Mouse (Mus musculus): ENCODE results near the gene Pla2g2d. TPM values are rescaled to one million over a fixed set of nuclear protein-coding genes. Genes with fewer than 3 reads are reported as not detected.

Gene Pla2g2d
- 0.18 TPM in 1 of 2 replicates, not detected in the other for polyA plus RNA-seq (2014; fragmentation: Nextera tagmentation; extraction: Ambion mirVana)

DNA sequence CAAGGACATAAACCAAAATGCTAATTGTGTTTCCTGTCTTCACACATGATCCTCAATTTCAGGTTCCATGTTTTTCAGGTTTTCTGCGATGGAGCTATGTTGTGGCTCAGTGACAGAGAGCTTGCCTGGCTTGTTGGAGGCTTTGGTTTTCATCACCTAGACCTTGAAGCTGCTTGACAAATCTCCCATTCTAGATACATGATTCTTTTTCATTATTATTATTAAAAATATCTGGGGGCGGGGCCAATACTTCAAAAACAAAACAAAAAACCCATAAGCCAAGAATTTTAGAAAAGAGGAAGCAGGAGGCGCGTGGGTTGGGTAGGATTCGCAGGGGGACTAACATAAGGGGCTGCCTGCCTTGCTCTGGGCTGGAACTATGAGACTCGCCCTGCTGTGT is at the start of gene Pla2g2d:
Gene Pla2g2d (plus strand): TSS at position 301 of the 400 bp plus-strand sequence.
- no peak for DNase-seq
- no peak for ATAC-seq (ENCODE audit: insufficient read depth)
- H3K9ac ChIP-seq = no peak within 1 kb of the TSS
- 82% methylated on average over 6 of the region's 6 CpGs for WGBS
- no peaks in the 10 kb centered on the region for H3K27me3 ChIP-seq (ENCODE audit: insufficient read depth, low read length)
- no peaks in the 10 kb centered on the region for H3K9me3 ChIP-seq (ENCODE audit: low read depth, low read length)
- H3K4me3 ChIP-seq (ENCODE audit: low read depth, low read length) = no peak within 1 kb of the TSS
- no peak for TF ChIP-seq CTCF (IDR thresholded peaks at IDR 0.05; ENCODE audit: low read depth)
- no peak within 1 kb of the TSS for H3K27ac ChIP-seq (ENCODE audit: low read depth)
- no peaks in the 10 kb centered on the region for H3K36me3 ChIP-seq (ENCODE audit: insufficient read depth)
- H3K4me2 ChIP-seq = no peak within 1 kb of the TSS
- H3K4me1 ChIP-seq (ENCODE audit: insufficient read depth) = no peaks in the 10 kb centered on the region

GRCm38 (mm10) chr4:138725751-138726150 is 49.8 kb upstream of the Pla2g2d start:
- H3K27ac ChIP-seq (ENCODE audit: low read depth) = peak overlapping the region; percentile 9; the same call in 1 of the 2 replicates

GRCm38 (mm10) chr4:138729018-138729703 is 46.4 kb upstream of the Pla2g2d start:
- ATAC-seq (ENCODE audit: insufficient read depth) (peak; percentile 80), DNase-seq (peak; percentile 93)
- H3K27ac ChIP-seq (ENCODE audit: low read depth) = no peak overlapping the region
- TF ChIP-seq CTCF (IDR thresholded peaks at IDR 0.05; ENCODE audit: low read depth) = no peak
- H3K9me3 ChIP-seq (ENCODE audit: low read depth, low read length) = no peaks in the 10 kb centered on the region
- no peak overlapping the region for H3K9ac ChIP-seq
- peaks cover 18% of the 10 kb centered on the region for H3K4me1 ChIP-seq (ENCODE audit: insufficient read depth)
- H3K27me3 ChIP-seq (ENCODE audit: insufficient read depth, low read length) = no peaks in the 10 kb centered on the region
- H3K36me3 ChIP-seq (ENCODE audit: insufficient read depth) = no peaks in the 10 kb centered on the region
- no peak overlapping the region for H3K4me2 ChIP-seq
- H3K4me3 ChIP-seq (ENCODE audit: low read depth, low read length) = no peak overlapping the region
- 26% methylated on average over 9 of the region's 9 CpGs for WGBS

More at GRCm38 (mm10) chr4:138725751-138726150, 49.8 kb upstream of the Pla2g2d start:
- no peaks in the 10 kb centered on the region for H3K36me3 ChIP-seq (ENCODE audit: insufficient read depth)
- no peak overlapping the region for H3K9ac ChIP-seq
- ATAC-seq (ENCODE audit: insufficient read depth) (no peak), DNase-seq (peak; percentile 51)
- TF ChIP-seq CTCF (IDR thresholded peaks at IDR 0.05; ENCODE audit: low read depth) = no peak
- WGBS = 60% methylated on average over 5 of the region's 5 CpGs
- H3K4me2 ChIP-seq = no peak overlapping the region
- no peaks in the 10 kb centered on the region for H3K27me3 ChIP-seq (ENCODE audit: insufficient read depth, low read length)
- H3K9me3 ChIP-seq (ENCODE audit: low read depth, low read length) = no peaks in the 10 kb centered on the region
- peaks cover 18% of the 10 kb centered on the region for H3K4me1 ChIP-seq (ENCODE audit: insufficient read depth)
- no peak overlapping the region for H3K4me3 ChIP-seq (ENCODE audit: low read depth, low read length)

DNA sequence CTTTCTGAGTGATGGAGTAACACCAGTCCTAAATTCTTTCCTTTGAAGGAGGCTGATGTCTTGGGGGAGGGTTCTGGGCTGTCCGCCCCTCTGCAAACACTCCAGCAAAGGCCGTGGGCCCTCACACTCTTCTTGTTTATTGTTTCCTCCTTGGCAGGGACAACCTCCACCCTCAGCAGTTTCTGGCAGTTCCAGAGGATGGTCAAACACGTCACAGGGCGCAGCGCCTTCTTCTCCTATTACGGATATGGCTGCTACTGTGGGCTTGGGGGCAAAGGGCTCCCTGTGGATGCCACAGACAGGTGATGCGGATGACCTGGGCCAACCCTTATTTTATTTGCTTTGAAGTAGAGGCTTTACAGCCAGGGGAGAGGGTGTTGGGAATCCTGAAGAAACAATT is 41.4 kb upstream of the Pla2g2d start:
- no peaks in the 10 kb centered on the region for H3K9me3 ChIP-seq (ENCODE audit: low read depth, low read length)
- peaks cover 6% of the 10 kb centered on the region; the same call in 1 of the 2 replicates for H3K4me1 ChIP-seq (ENCODE audit: insufficient read depth)
- ATAC-seq (ENCODE audit: insufficient read depth) = no peak
- no peak for TF ChIP-seq CTCF (IDR thresholded peaks at IDR 0.05; ENCODE audit: low read depth)
- peak; percentile 17 for DNase-seq
- no peak overlapping the region for H3K9ac ChIP-seq
- H3K27me3 ChIP-seq (ENCODE audit: insufficient read depth, low read length) = no peaks in the 10 kb centered on the region
- H3K4me3 ChIP-seq (ENCODE audit: low read depth, low read length) = no peak overlapping the region
- no peak overlapping the region for H3K4me2 ChIP-seq
- WGBS = 46% methylated on average over 7 of the region's 7 CpGs
- no peaks in the 10 kb centered on the region for H3K36me3 ChIP-seq (ENCODE audit: insufficient read depth)
- H3K27ac ChIP-seq (ENCODE audit: low read depth) = no peak overlapping the region

DNA sequence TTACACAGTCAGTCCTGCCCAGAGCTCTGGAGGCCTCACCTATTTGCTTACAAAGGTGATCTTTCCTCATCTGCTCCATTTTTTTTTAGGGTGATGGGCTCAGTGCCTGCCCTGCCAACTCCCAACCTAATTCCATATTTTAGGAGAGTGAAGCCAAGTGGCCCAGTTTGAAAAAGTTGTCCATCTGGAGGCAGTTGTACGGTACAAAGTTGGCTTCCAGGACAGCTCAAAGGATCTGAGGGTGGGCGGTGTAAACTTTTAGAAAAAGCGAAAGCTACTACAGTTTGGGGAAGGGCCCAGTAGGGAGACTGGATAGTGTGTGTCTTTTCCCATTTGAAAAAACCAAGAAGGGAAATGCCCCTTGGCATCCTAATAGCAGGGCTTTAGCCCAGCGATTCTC is 40.7 kb upstream of the Pla2g2d start:
- no peak overlapping the region for H3K4me3 ChIP-seq (ENCODE audit: low read depth, low read length)
- TF ChIP-seq CTCF (IDR thresholded peaks at IDR 0.05; ENCODE audit: low read depth) = no peak
- no peak for ATAC-seq (ENCODE audit: insufficient read depth)
- WGBS = 82% methylated on average over 4 of the region's 4 CpGs
- H3K9ac ChIP-seq = no peak overlapping the region
- H3K36me3 ChIP-seq (ENCODE audit: insufficient read depth) = no peaks in the 10 kb centered on the region
- DNase-seq = no peak
- no peak overlapping the region for H3K4me2 ChIP-seq
- H3K4me1 ChIP-seq (ENCODE audit: insufficient read depth) = peaks cover 3% of the 10 kb centered on the region; the same call in 1 of the 2 replicates
- no peaks in the 10 kb centered on the region for H3K9me3 ChIP-seq (ENCODE audit: low read depth, low read length)
- no peak overlapping the region for H3K27ac ChIP-seq (ENCODE audit: low read depth)
- H3K27me3 ChIP-seq (ENCODE audit: insufficient read depth, low read length) = no peaks in the 10 kb centered on the region

GRCm38 (mm10) chr4:138737031-138737430 is 38.5 kb upstream of the Pla2g2d start, which contains the start of gene Ubxn10:
Gene Ubxn10 (minus strand): TSS chr4:138737167.
- Histone ChIP-seq H3K4me3 (ENCODE audit: low read depth, low read length) (no peak within 1 kb of the TSS), H3K9me3 (ENCODE audit: low read depth, low read length) (no peaks in the 10 kb centered on the region), H3K27me3 (ENCODE audit: insufficient read depth, low read length) (no peaks in the 10 kb centered on the region), H3K4me1 (ENCODE audit: insufficient read depth) (peaks cover 3% of the 10 kb centered on the region; the same call in 1 of the 2 replicates), H3K9ac (no peak within 1 kb of the TSS), H3K27ac (ENCODE audit: low read depth) (no peak within 1 kb of the TSS), H3K36me3 (ENCODE audit: insufficient read depth) (no peaks in the 10 kb centered on the region), H3K4me2 (no peak within 1 kb of the TSS)
- 45% methylated on average over 7 of the region's 7 CpGs for WGBS
- no peak for TF ChIP-seq CTCF (IDR thresholded peaks at IDR 0.05; ENCODE audit: low read depth)
- DNase-seq = peak; percentile 44
- peak; percentile 55 for ATAC-seq (ENCODE audit: insufficient read depth)

- Histone ChIP-seq H3K27me3 (ENCODE audit: insufficient read depth, low read length) (no peaks in the 10 kb centered on the region), H3K36me3 (ENCODE audit: insufficient read depth) (no peaks in the 10 kb centered on the region), H3K4me2 (no peak overlapping the region), H3K4me3 (ENCODE audit: low read depth, low read length) (no peak overlapping the region), H3K27ac (ENCODE audit: low read depth) (no peak overlapping the region), H3K9ac (no peak overlapping the region), H3K9me3 (ENCODE audit: low read depth, low read length) (no peaks in the 10 kb centered on the region), H3K4me1 (ENCODE audit: insufficient read depth) (0 out of 2 replicates have a peak, but pooled peaks cover 3% of the 10 kb centered on the region)
- peak; percentile 42 for DNase-seq
- no peak for TF ChIP-seq CTCF (IDR thresholded peaks at IDR 0.05; ENCODE audit: low read depth)
- WGBS = 14% methylated on average over 7 of the region's 7 CpGs
- peak; percentile 57; the same call in 1 of the 2 replicates for ATAC-seq (ENCODE audit: insufficient read depth)
Observed at GRCm38 (mm10) chr4:138739136-138739851, 36.2 kb upstream of the Pla2g2d start.

Measured in lung, embryonic 14.5 days (tissue).